Mouse (Mus musculus): ENCODE measurements at regions not wholly inside any gene's neighbourhood (a gene's known extent, or its start where the extent isn't known, plus 50 kb on each side); places are given as distances from the start of the nearest gene placed in this dataset.

DNA sequence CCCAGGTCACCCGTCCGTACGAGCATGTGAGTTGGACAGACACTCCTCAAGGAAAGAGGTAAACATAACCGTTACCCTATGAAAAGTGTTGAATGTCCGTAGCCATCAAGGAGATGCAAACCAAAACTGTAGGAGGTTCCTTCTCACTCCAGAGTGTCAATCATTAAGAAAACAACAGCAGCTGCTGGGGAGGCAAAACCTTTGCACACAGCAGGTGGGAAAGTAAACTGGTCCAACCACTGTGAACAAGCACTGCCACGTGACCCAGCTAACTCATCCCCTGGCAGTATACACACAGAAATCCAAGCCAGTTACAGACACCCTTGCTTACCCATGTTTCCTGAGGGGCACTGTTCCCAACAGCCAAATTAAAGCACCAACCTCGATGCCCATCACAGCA, 54.7 kb upstream of the Irx5 start:
- no peaks in the 10 kb centered on the region for H3K9me3 ChIP-seq (ENCODE audit: low read length)
- H3K36me3 ChIP-seq (replicated peaks; ENCODE audit: insufficient read depth, low read length) = no peaks in the 10 kb centered on the region
- TF ChIP-seq CTCF (IDR thresholded peaks at IDR 0.05; ENCODE audit: low read depth) = no peak
- TF ChIP-seq EP300 (IDR thresholded peaks at IDR 0.05; ENCODE audit: low read depth) = no peak
- no peak for DNase-seq
- no peak overlapping the region for H3K27ac ChIP-seq (ENCODE audit: low read depth)
- no peak for ATAC-seq
- no peaks in the 10 kb centered on the region for H3K4me1 ChIP-seq (ENCODE audit: insufficient read depth)
- no peak overlapping the region for H3K4me3 ChIP-seq (ENCODE audit: low read depth, low read length)
- no peaks in the 10 kb centered on the region for H3K27me3 ChIP-seq (ENCODE audit: insufficient read depth, low read length)
- 69% methylated on average over 7 of the region's 7 CpGs for WGBS (ENCODE audit: insufficient replicate concordance)
- H3K9ac ChIP-seq (replicated peaks) = no peak overlapping the region
- H3K4me2 ChIP-seq (ENCODE audit: low read depth, low read length) = no peak overlapping the region

DNA sequence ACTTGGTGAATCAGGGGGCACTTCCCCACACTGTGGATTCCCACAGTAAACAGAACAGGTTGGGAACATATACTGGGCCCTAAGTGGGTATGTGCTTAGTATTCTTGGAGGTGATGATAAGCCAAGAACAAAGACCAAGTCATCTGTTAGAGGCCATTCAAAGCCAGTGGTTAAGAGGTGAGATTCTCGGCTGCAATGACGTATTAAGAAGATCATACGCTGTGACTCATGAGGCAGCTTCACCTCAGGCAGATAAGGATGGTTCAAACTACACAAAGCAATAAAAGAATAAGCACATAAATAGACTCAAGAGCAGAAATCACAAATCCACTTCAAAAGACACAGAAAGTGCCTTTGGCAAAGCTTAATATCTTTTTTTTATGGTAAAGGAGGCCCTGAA, 56.4 kb upstream of the Irx5 start:
- TF ChIP-seq EP300 (IDR thresholded peaks at IDR 0.05; ENCODE audit: low read depth) = no peak
- no peak for TF ChIP-seq CTCF (IDR thresholded peaks at IDR 0.05; ENCODE audit: low read depth)
- Histone ChIP-seq H3K4me3 (ENCODE audit: low read depth, low read length) (no peak overlapping the region), H3K36me3 (replicated peaks; ENCODE audit: insufficient read depth, low read length) (no peaks in the 10 kb centered on the region), H3K9ac (replicated peaks) (no peak overlapping the region), H3K4me2 (ENCODE audit: low read depth, low read length) (no peak overlapping the region), H3K27ac (ENCODE audit: low read depth) (no peak overlapping the region), H3K27me3 (ENCODE audit: insufficient read depth, low read length) (no peaks in the 10 kb centered on the region), H3K4me1 (ENCODE audit: insufficient read depth) (no peaks in the 10 kb centered on the region), H3K9me3 (ENCODE audit: low read length) (no peaks in the 10 kb centered on the region)
- DNase-seq (no peak), ATAC-seq (no peak)
- WGBS (ENCODE audit: insufficient replicate concordance) = 86% methylated on average over 3 of the region's 3 CpGs

DNA sequence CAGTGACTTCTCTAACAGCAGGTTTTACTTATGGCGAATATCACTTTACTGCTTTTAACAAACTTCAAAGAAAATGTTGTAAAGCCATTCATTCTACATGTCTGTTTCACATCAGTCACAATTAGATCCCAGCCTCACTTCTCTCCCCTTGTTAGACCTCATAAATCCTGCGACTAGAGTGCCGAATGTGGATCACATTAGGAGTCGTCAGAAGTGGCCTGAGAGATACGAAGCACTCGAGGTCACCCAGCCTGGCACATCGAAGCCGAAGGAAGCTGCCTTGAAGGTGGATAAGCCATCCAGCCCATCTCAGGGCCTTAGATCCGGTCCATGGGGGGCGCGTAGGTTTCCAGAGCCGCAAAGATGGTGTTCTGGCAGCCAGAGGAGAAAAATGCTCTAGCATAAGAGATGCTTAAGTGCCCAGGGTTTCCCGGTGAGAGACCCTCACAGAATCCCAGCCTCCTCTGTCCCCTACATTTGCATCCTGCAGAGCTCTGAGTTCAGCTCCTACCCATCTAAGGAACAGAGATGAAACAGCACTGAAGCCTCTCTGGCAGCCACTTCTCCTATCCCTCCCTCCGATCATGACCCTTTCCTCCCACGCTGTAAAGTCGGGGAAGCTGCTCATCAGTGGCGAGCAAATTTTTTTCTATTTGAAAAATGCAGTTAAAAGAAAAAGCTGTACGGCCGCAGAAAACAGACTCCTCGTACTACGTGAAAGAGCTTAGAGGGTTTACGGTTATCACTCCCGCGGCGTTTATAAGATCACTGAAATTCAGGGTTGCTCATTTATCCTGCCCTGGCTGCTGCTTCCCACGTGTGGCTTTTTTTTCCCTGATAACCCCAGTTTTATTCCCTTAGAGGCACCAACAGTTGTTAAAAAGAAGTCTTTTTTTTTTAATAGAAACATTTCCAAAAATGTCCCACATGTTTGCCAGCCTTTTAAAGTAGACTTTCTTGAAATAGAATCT, 70.3 kb upstream of the Irx5 start:
- no peak overlapping the region for H3K4me2 ChIP-seq (ENCODE audit: low read depth, low read length)
- no peak overlapping the region for H3K27ac ChIP-seq (ENCODE audit: low read depth)
- no peaks in the 10 kb centered on the region for H3K36me3 ChIP-seq (replicated peaks; ENCODE audit: insufficient read depth, low read length)
- 68% methylated on average over 26 of the region's 26 CpGs for WGBS (ENCODE audit: insufficient replicate concordance)
- H3K4me3 ChIP-seq (ENCODE audit: low read depth, low read length) = no peak overlapping the region
- no peak overlapping the region for H3K9ac ChIP-seq (replicated peaks)
- DNase-seq (no peak), ATAC-seq (no peak)
- H3K9me3 ChIP-seq (ENCODE audit: low read length) = no peaks in the 10 kb centered on the region
- TF ChIP-seq CTCF (IDR thresholded peaks at IDR 0.05; ENCODE audit: low read depth) (no peak), EP300 (IDR thresholded peaks at IDR 0.05; ENCODE audit: low read depth) (no peak)
- no peaks in the 10 kb centered on the region for H3K4me1 ChIP-seq (ENCODE audit: insufficient read depth)
- no peaks in the 10 kb centered on the region for H3K27me3 ChIP-seq (ENCODE audit: insufficient read depth, low read length)

DNA sequence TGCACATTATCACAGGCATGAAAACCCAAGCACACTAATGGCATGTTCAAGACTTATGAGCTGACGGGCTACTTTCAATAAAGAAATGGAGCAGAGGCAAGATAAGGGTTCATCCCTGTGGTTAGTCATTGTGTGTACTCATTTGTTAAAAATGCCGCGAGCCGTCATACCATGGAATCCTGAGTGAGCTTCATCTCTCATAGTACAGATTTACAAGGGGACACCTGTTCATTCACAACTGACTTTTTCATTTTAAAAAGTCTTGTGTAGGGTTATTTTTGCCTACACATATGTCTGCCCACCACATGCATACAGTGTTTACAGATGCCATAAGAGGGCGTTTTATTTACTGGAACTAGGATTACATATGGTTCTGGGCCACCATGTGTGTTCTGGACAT, 81.7 kb upstream of the Irx5 start:
- WGBS (ENCODE audit: insufficient replicate concordance) = 85% methylated on average over 5 of the region's 5 CpGs
- no peak overlapping the region for H3K27ac ChIP-seq (ENCODE audit: low read depth)
- H3K27me3 ChIP-seq (ENCODE audit: insufficient read depth, low read length) = no peaks in the 10 kb centered on the region
- H3K9ac ChIP-seq (replicated peaks) = no peak overlapping the region
- TF ChIP-seq CTCF (IDR thresholded peaks at IDR 0.05; ENCODE audit: low read depth) = no peak
- no peak for TF ChIP-seq EP300 (IDR thresholded peaks at IDR 0.05; ENCODE audit: low read depth)
- no peak overlapping the region for H3K4me3 ChIP-seq (ENCODE audit: low read depth, low read length)
- ATAC-seq (no peak), DNase-seq (no peak)
- H3K4me2 ChIP-seq (ENCODE audit: low read depth, low read length) = no peak overlapping the region
- no peaks in the 10 kb centered on the region for H3K36me3 ChIP-seq (replicated peaks; ENCODE audit: insufficient read depth, low read length)
- H3K4me1 ChIP-seq (ENCODE audit: insufficient read depth) = no peaks in the 10 kb centered on the region
- no peaks in the 10 kb centered on the region for H3K9me3 ChIP-seq (ENCODE audit: low read length)

DNA sequence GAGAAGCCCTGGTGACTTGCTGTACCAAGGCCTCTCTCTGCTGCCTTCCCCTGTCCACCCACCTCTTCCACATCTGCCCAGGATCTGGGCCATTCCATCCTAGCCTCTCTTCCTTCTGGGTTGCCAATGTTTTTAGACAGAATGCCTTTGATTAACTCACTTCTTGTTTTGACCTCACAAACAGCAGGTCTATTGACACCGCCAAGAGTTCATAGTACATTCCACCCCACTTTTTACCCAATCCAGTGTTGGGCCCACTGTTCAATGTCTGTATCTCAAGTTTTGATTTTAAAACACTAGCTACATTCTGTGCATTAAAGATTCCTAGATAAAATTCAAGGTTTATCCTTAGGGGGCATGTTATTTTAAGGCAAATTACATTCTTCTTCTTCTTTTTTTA, 84.7 kb upstream of the Irx5 start:
- no peaks in the 10 kb centered on the region for H3K4me1 ChIP-seq (ENCODE audit: insufficient read depth)
- TF ChIP-seq EP300 (IDR thresholded peaks at IDR 0.05; ENCODE audit: low read depth) (no peak), CTCF (IDR thresholded peaks at IDR 0.05; ENCODE audit: low read depth) (no peak)
- H3K9ac ChIP-seq (replicated peaks) = no peak overlapping the region
- H3K27ac ChIP-seq (ENCODE audit: low read depth) = 0 out of 2 replicates have a peak overlapping the region, but pooled peaks have one; percentile 39
- H3K36me3 ChIP-seq (replicated peaks; ENCODE audit: insufficient read depth, low read length) = no peaks in the 10 kb centered on the region
- ATAC-seq (peak; percentile 86), DNase-seq (no peak)
- H3K9me3 ChIP-seq (ENCODE audit: low read length) = 0 out of 2 replicates have a peak, but pooled peaks cover 3% of the 10 kb centered on the region
- no peak overlapping the region for H3K4me3 ChIP-seq (ENCODE audit: low read depth, low read length)
- 73% methylated on average over 1 of the region's 1 CpGs for WGBS (ENCODE audit: insufficient replicate concordance)
- H3K4me2 ChIP-seq (ENCODE audit: low read depth, low read length) = no peak overlapping the region
- no peaks in the 10 kb centered on the region for H3K27me3 ChIP-seq (ENCODE audit: insufficient read depth, low read length)

DNA sequence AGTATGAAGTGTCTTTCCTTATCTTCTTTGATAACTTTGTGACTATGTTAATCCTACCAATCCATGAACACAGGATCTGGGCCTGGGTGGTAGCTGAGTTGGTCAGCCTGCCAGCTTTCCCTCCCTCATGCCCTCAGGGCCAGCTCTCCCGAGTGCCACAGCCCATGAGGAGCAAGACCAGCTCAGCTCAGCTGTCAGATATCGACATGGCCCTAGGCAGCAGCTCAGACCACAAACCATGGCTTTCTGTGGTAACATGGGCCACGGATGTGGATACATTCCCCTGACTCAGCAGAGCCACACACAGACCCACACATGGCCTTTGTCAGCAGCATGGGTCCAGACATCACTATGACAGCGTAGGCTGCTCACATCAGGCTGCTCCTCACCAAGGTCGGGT, 85.4 kb upstream of the Irx5 start:
- Histone ChIP-seq H3K4me2 (ENCODE audit: low read depth, low read length) (no peak overlapping the region), H3K27me3 (ENCODE audit: insufficient read depth, low read length) (no peaks in the 10 kb centered on the region), H3K4me1 (ENCODE audit: insufficient read depth) (no peaks in the 10 kb centered on the region), H3K4me3 (ENCODE audit: low read depth, low read length) (no peak overlapping the region), H3K9ac (replicated peaks) (no peak overlapping the region), H3K36me3 (replicated peaks; ENCODE audit: insufficient read depth, low read length) (no peaks in the 10 kb centered on the region), H3K9me3 (ENCODE audit: low read length) (0 out of 2 replicates have a peak, but pooled peaks cover 3% of the 10 kb centered on the region), H3K27ac (ENCODE audit: low read depth) (0 out of 2 replicates have a peak overlapping the region, but pooled peaks have one; percentile 39)
- 0 out of 2 replicates have a peak, but pooled peaks have one; percentile 21 for ATAC-seq
- WGBS (ENCODE audit: insufficient replicate concordance) = 57% methylated on average over 5 of the region's 5 CpGs
- DNase-seq = no peak
- TF ChIP-seq CTCF (IDR thresholded peaks at IDR 0.05; ENCODE audit: low read depth) (no peak), EP300 (IDR thresholded peaks at IDR 0.05; ENCODE audit: low read depth) (no peak)

All from liver, postnatal 0 days (tissue).